Mouse (Mus musculus): ENCODE measurements at regions not wholly inside any gene's neighbourhood (a gene's known extent, or its start where the extent isn't known, plus 50 kb on each side); places are given as distances from the start of the nearest gene placed in this dataset.
A peak's percentile ranks its signal among the peaks of the same experiment; 100 is the strongest.

DNA sequence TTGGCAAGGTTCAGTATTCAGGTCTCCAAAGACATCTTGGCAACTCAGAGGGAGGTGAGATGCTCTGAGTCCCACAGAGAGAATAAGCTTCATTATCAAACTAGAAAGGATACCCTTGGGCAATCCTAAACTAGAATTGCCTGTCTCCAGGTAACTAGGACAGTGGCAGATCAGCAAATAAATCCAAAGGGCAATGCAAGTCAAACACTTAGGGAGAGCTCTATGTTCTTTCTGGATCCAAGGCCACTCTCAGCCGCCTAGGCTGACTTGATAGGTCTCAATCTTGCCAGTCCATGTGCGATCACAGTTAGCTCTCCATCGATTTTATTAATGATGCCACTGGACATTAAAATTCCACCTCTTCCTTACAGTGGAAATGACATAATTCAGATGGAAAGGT is 432.5 kb downstream of the Epha4 start:
- Histone ChIP-seq H3K27me3 (no peaks in the 10 kb centered on the region), H3K36me3 (no peaks in the 10 kb centered on the region), H3K4me2 (replicated peaks) (no peak overlapping the region), H3K4me3 (replicated peaks) (no peak overlapping the region), H3K27ac (replicated peaks) (no peak overlapping the region), H3K9me3 (replicated peaks) (no peaks in the 10 kb centered on the region), H3K9ac (no peak overlapping the region), H3K4me1 (peaks cover 11% of the 10 kb centered on the region; the same call in 1 of the 2 replicates)
- ATAC-seq (ENCODE audit: insufficient number of reproducible peaks, low FRiP score, low TSS enrichment, low read depth): no peak
- WGBS: 90% methylated on average over 3 of the region's 3 CpGs

DNA sequence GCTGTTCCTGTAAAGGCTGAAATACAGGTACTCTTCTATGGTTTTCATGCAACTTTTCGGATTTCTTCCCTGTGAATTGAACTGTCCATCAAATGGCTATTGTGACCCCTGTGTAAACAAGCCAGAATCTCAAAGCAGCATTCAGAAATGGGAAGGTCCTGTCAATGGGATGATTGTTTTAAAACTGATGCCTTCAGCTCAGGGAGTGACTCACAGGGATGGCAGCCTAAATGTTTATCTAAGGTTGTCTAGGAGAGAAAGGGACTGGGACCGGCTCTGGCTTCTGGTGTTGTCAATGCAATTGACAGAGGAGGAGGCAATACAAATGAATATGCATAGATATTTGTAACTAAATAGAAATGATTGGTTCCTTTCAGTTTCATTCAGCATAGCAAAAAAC is 421.3 kb downstream of the Epha4 start:
- no peaks in the 10 kb centered on the region for H3K36me3 ChIP-seq
- H3K9me3 ChIP-seq (replicated peaks): no peaks in the 10 kb centered on the region
- no peak for ATAC-seq (ENCODE audit: insufficient number of reproducible peaks, low FRiP score, low TSS enrichment, low read depth)
- no peak overlapping the region for H3K4me3 ChIP-seq (replicated peaks)
- no peak overlapping the region for H3K4me2 ChIP-seq (replicated peaks)
- H3K27me3 ChIP-seq: no peaks in the 10 kb centered on the region
- no peaks in the 10 kb centered on the region for H3K4me1 ChIP-seq
- no peak overlapping the region for H3K9ac ChIP-seq
- 38% methylated on average over 2 of the region's 2 CpGs for WGBS
- H3K27ac ChIP-seq (replicated peaks): no peak overlapping the region

DNA sequence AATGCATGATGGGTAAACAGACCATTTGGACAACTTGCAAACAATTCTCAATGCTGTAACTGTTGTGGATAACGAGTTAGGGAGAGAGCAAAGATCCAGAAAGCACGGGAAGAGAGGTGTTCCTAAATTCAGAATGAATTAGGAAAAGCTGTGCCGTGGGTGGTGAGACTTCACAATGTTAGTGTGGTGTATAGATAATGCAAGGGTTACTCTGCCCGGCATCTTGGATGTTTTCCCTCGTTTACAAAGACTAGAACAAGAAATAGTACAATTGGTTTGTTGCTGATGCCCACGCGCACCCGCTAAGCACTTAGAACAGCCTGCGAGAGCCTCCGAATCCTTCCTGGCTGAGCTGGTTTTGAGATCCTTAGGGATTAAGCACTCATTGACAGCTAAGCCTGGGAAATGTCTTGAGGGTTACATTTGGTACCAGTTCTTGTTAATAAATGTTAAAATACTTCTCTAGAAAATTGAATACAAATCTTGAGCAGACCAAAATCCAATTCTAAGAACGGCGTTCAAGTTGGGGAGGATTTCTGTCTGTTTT is 413.1 kb downstream of the Epha4 start:
- peaks cover 14% of the 10 kb centered on the region for H3K4me1 ChIP-seq
- 0 out of 2 replicates have a peak overlapping the region, but pooled peaks have one; percentile 3 for H3K4me2 ChIP-seq (replicated peaks)
- ATAC-seq (ENCODE audit: insufficient number of reproducible peaks, low FRiP score, low TSS enrichment, low read depth): no peak
- H3K9ac ChIP-seq: no peak overlapping the region
- H3K36me3 ChIP-seq: no peaks in the 10 kb centered on the region
- 28% methylated on average over 12 of the region's 12 CpGs for WGBS
- peak overlapping the region; percentile 24; the same call in 1 of the 2 replicates for H3K27ac ChIP-seq (replicated peaks)
- no peaks in the 10 kb centered on the region for H3K27me3 ChIP-seq
- no peaks in the 10 kb centered on the region for H3K9me3 ChIP-seq (replicated peaks)
- H3K4me3 ChIP-seq (replicated peaks): no peak overlapping the region

DNA sequence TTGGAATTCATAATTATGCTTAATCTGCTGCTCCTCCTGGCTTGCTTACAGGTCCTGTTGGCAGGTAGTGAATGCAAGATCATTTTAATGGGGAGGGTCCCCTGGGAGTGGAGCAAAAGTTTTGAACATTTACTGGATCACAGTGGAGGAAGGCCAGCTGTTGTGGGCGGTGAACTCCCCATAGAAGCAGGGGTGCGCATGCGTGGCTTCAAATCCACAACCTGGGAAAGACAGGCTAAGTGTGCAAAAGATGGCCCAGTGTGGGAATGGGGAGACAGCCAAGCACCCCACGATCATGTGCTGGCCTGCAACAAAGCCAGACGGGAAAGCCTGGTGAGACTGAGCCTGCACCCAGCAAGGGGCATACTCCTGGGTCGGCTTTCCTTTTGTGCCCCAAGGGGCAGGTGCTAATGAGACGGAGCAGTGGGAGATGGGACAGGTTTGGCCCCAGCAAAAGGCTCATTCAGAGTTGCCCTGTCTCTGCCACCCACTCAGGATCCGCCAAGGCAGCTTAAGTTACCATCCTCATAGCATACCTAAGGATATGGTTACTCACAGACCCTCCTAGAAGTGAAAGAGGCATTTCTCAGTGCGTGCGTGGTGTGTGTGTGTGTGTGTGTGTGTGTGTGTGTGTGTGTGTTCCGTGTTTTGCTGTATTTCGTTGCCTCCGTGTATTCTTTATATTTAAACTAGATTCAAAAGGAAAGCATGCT is 412.3 kb downstream of the Epha4 start:
- Histone ChIP-seq H3K4me1 (peaks cover 14% of the 10 kb centered on the region), H3K36me3 (no peaks in the 10 kb centered on the region), H3K4me3 (replicated peaks) (peak overlapping the region; percentile 11; the same call in 1 of the 2 replicates), H3K9me3 (replicated peaks) (no peaks in the 10 kb centered on the region), H3K9ac (no peak overlapping the region), H3K4me2 (replicated peaks) (peak overlapping the region; percentile 37), H3K27ac (replicated peaks) (0 out of 2 replicates have a peak overlapping the region, but pooled peaks have one; percentile 44), H3K27me3 (no peaks in the 10 kb centered on the region)
- peak; percentile 24; the same call in 1 of the 2 replicates for ATAC-seq (ENCODE audit: insufficient number of reproducible peaks, low FRiP score, low TSS enrichment, low read depth)
- WGBS: 28% methylated on average over 13 of the region's 13 CpGs

DNA sequence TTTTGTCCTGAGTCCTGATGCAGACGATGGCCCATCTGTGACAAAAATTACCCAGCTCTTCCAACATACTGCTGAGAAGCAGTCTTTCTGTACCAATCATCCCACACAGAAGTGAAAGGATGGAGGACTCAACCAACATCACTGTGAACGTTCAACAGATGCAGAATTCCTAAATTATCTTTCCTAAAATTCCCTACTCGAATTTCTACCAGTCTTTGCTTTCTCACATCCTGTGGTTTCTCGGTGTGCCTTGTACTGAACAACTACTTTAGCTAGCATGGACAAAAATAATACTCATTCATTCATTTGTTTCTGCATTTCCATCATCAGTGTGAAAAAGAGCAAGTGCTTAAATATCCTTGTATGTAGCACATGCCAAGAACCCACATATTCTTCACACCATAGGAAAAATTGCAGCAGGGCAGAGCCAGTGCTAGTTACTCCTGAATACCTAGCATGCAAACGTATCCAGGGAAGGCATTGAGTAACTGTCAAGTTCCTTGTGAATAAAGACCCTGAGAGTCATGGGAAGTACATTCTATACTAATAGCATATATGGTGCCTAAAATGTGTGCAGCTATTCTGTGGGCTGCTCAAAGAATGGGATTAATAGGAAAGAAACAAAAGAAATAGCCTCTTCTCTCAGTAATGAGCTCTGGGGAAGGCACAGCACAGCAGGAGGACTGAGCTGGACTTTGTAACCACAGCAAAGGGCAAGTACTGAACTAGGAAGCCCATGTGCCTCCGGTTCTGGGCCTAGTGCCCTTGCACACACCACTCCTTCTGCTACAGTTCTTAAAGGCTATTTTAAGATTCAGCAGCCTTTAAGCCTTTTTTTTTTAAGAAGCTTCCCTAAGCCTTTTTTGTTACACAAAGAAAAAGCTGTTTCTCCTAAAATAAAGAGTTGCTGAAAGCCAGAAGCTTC is 404.8 kb downstream of the Epha4 start:
- H3K4me1 ChIP-seq: no peaks in the 10 kb centered on the region
- no peaks in the 10 kb centered on the region for H3K36me3 ChIP-seq
- H3K27me3 ChIP-seq: no peaks in the 10 kb centered on the region
- ATAC-seq (ENCODE audit: insufficient number of reproducible peaks, low FRiP score, low TSS enrichment, low read depth): no peak
- H3K9ac ChIP-seq: no peak overlapping the region
- H3K4me3 ChIP-seq (replicated peaks): no peak overlapping the region
- H3K9me3 ChIP-seq (replicated peaks): no peaks in the 10 kb centered on the region
- H3K27ac ChIP-seq (replicated peaks): no peak overlapping the region
- WGBS: 56% methylated on average over 6 of the region's 6 CpGs
- H3K4me2 ChIP-seq (replicated peaks): no peak overlapping the region

DNA sequence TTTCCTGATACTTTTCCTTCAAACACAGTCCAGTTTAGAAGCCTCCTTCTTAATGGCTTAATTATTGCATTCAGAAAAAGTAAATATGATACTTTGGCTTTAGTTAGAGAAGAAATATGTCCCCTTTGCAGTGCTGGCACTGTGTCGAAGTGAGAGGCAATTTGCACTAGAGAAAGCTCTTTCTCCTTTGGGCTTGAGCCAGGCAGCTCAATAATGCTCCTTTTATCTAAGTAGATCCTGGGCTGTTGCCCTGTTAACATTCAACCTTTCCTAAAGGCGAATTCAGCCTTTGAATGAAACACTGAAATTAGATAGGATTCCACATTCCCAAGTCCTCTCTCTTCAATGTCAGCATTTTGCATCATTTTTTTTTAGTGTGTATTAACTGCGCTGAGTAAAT is 386.5 kb downstream of the Epha4 start:
- Histone ChIP-seq H3K27me3 (no peaks in the 10 kb centered on the region), H3K27ac (replicated peaks) (no peak overlapping the region), H3K9me3 (replicated peaks) (no peaks in the 10 kb centered on the region), H3K4me1 (no peaks in the 10 kb centered on the region), H3K9ac (no peak overlapping the region), H3K36me3 (no peaks in the 10 kb centered on the region), H3K4me3 (replicated peaks) (no peak overlapping the region), H3K4me2 (replicated peaks) (no peak overlapping the region)
- 38% methylated on average over 3 of the region's 3 CpGs for WGBS
- no peak for ATAC-seq (ENCODE audit: insufficient number of reproducible peaks, low FRiP score, low TSS enrichment, low read depth)

DNA sequence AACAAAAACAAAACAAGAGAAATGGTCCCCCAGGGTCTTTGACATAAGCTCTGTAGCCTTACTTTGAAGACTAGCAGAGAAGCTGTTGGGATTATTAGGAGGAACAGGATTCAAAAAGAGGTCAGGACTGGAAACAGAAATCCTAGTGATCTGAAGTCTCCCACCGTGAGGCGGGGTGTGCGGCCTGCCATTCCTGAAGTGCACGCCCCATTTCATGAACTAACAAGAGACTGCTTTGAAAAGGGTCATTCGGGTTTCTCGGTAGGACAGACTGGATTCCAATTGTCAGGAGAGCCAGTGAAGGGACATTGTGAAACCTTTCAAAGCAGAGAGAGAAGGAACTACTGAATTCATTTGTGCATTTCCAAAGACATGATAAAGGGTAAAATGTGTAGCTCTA is 377.2 kb downstream of the Epha4 start:
- Histone ChIP-seq H3K4me2 (replicated peaks) (no peak overlapping the region), H3K27me3 (no peaks in the 10 kb centered on the region), H3K9me3 (replicated peaks) (no peaks in the 10 kb centered on the region), H3K27ac (replicated peaks) (no peak overlapping the region), H3K36me3 (no peaks in the 10 kb centered on the region), H3K4me3 (replicated peaks) (no peak overlapping the region), H3K4me1 (no peaks in the 10 kb centered on the region), H3K9ac (no peak overlapping the region)
- no peak for ATAC-seq (ENCODE audit: insufficient number of reproducible peaks, low FRiP score, low TSS enrichment, low read depth)
- WGBS: 50% methylated on average over 6 of the region's 6 CpGs

DNA sequence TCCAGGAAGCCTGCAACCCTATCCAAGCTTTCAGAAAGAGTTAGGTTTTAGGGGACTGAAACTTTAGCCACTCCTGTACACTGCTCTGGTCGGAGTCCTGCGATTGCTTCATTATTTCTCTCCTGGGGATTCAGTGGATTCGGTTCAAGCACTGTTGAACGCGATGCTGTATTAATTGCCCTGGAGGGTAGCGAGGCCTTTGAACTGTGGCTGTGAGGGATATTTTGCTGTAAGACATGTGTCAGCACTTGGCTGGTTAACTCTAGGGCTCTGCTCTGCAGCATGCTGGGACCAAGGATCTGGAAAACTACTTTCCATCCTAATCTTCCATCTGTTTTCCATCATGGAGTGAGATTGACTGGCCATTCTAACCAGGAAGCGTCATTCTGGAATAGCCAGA is 374.0 kb downstream of the Epha4 start:
- no peak overlapping the region for H3K4me2 ChIP-seq (replicated peaks)
- WGBS: 25% methylated on average over 7 of the region's 7 CpGs

DNA sequence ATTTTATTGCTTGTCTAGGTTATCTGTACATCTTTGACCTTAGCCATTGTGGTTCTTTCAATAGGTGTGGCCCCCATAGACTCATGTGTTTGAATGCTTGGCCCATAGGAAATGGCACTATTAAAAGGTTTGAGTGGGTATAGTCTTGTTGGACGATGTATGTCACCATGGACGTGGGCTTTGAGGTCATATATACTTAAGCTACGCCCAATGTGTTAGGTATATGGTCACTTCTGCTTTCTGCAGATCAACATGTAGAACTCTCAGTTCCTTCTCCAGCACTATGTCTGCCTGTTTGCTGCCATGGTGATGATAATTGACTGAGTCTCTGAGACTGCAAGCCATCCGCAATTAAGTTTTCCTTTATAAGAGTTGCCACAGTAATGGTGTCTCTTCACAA is 366.8 kb downstream of the Epha4 start:
- H3K9me3 ChIP-seq (replicated peaks): no peaks in the 10 kb centered on the region

More for the DNA sequence above, 374.0 kb downstream of the Epha4 start:
- Histone ChIP-seq H3K4me3 (replicated peaks) (no peak overlapping the region), H3K4me1 (no peaks in the 10 kb centered on the region), H3K36me3 (no peaks in the 10 kb centered on the region), H3K27ac (replicated peaks) (no peak overlapping the region), H3K27me3 (no peaks in the 10 kb centered on the region), H3K9me3 (replicated peaks) (no peaks in the 10 kb centered on the region), H3K9ac (no peak overlapping the region)
- ATAC-seq (ENCODE audit: insufficient number of reproducible peaks, low FRiP score, low TSS enrichment, low read depth): no peak

DNA sequence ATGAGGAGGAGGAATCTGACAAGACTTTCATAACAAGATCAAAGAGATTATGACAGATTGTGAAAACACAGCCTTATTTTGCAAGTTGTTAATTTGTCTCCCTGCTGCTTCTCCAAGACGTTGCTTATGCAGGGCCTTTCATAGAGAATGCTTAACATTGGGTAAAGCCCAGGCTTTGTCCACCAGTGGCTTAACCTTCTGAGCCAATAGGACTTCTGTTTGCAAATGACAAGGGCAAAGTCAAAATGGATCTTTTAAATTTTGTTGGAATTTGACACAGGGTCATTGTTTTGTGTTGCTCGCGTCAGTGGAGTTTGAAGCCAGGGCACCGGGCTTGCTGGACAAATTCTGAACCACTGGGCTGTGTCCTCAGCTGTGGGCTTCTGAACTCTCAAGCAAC is 346.6 kb downstream of the Epha4 start:
- Histone ChIP-seq H3K27ac (replicated peaks) (no peak overlapping the region), H3K9me3 (replicated peaks) (no peaks in the 10 kb centered on the region), H3K4me1 (no peaks in the 10 kb centered on the region), H3K36me3 (no peaks in the 10 kb centered on the region), H3K27me3 (no peaks in the 10 kb centered on the region), H3K9ac (no peak overlapping the region), H3K4me2 (replicated peaks) (no peak overlapping the region), H3K4me3 (replicated peaks) (no peak overlapping the region)
- 80% methylated on average over 4 of the region's 4 CpGs for WGBS
- ATAC-seq (ENCODE audit: insufficient number of reproducible peaks, low FRiP score, low TSS enrichment, low read depth): no peak

More for the DNA sequence above, 366.8 kb downstream of the Epha4 start:
- 94% methylated on average over 4 of the region's 4 CpGs for WGBS
- Histone ChIP-seq H3K36me3 (no peaks in the 10 kb centered on the region), H3K27ac (replicated peaks) (no peak overlapping the region), H3K4me2 (replicated peaks) (no peak overlapping the region), H3K4me1 (no peaks in the 10 kb centered on the region), H3K27me3 (no peaks in the 10 kb centered on the region), H3K4me3 (replicated peaks) (no peak overlapping the region), H3K9ac (no peak overlapping the region)
- no peak for ATAC-seq (ENCODE audit: insufficient number of reproducible peaks, low FRiP score, low TSS enrichment, low read depth)

DNA sequence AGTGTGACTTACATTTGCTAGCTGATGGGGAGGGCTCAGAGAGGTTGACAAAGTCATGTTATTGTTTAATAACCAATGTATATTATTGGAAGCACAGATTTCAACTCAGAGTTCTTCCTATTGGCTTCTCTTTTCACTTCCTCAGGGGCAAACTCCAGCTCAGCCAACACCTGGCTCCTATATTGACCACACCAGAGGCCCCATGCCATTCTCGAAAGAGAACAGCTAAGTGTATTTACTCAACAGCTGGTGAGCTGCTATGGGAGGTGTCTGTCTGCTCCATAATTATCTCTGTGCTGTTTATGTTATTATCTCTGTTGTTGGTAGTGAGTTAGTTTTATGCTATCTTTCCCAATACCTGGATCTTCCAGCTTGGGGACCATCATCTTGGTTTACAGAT is 342.4 kb downstream of the Epha4 start:
- Histone ChIP-seq H3K36me3 (no peaks in the 10 kb centered on the region), H3K4me1 (no peaks in the 10 kb centered on the region), H3K4me2 (replicated peaks) (no peak overlapping the region), H3K9me3 (replicated peaks) (no peaks in the 10 kb centered on the region), H3K4me3 (replicated peaks) (no peak overlapping the region), H3K27me3 (no peaks in the 10 kb centered on the region), H3K9ac (no peak overlapping the region), H3K27ac (replicated peaks) (no peak overlapping the region)
- WGBS: 79% methylated on average over 1 of the region's 1 CpGs
- ATAC-seq (ENCODE audit: insufficient number of reproducible peaks, low FRiP score, low TSS enrichment, low read depth): no peak
